ENCODE assay signal across 10 mouse cellular contexts in genomic region chr16:33529502-33530454, GRCm38 (mm10). TPM values are rescaled to one million over a fixed set of nuclear protein-coding genes. Genes with fewer than 3 reads are reported as not detected.
DNase-seq lines count a peak whose midpoint lies in the region; ATAC-seq lines count a peak whose summit lies in the region.
"Had no signal": no experiment of that assay in that cellular context is flagged by ENCODE, and none has a peak within 500 bp of the region (broad histone marks: within the 10 kb centered on the region; RNA-seq: fewer than 3 reads in every experiment).

No protein-coding gene starts in this region.

- no peak overlapping the region for H3K4me3 ChIP-seq in kidney, embryonic 14.5 days (ENCODE audit: low read length)
- no peak overlapping the region for H3K4me3 ChIP-seq in intestine, embryonic 15.5 days (replicated peaks)
- no peak overlapping the region for H3K4me3 ChIP-seq in stomach, embryonic 16.5 days (replicated peaks; ENCODE audit: low read length)
- H3K4me3 ChIP-seq: heart, embryonic 15.5 days had no signal

- no peak overlapping the region for H3K4me2 ChIP-seq in kidney, embryonic 14.5 days (replicated peaks; ENCODE audit: low read depth, low read length)
- H3K4me2 ChIP-seq in intestine, embryonic 15.5 days (replicated peaks): no peak overlapping the region
- no peak overlapping the region for H3K4me2 ChIP-seq in stomach, embryonic 16.5 days (ENCODE audit: low read depth, low read length)
- H3K4me2 ChIP-seq: heart, embryonic 15.5 days had no signal

- H3K27me3 ChIP-seq in kidney, embryonic 14.5 days (ENCODE audit: control insufficient read depth, insufficient read depth, low read length): no peaks in the 10 kb centered on the region
- H3K27me3 ChIP-seq in intestine, embryonic 15.5 days (replicated peaks): no peaks in the 10 kb centered on the region
- no peaks in the 10 kb centered on the region for H3K27me3 ChIP-seq in stomach, embryonic 16.5 days (ENCODE audit: control insufficient read depth, insufficient read depth, low read length)
- H3K27me3 ChIP-seq: heart, embryonic 15.5 days had no signal

- H3K36me3 ChIP-seq in kidney, embryonic 14.5 days (ENCODE audit: control insufficient read depth, insufficient read depth, low read length): no peaks in the 10 kb centered on the region
- no peaks in the 10 kb centered on the region for H3K36me3 ChIP-seq in intestine, embryonic 15.5 days
- H3K36me3 ChIP-seq in stomach, embryonic 16.5 days (ENCODE audit: control insufficient read depth, insufficient read depth, low read length): no peaks in the 10 kb centered on the region
- H3K36me3 ChIP-seq: heart, embryonic 15.5 days had no signal

- no peak for DNase-seq in kidney, adult 18-20 months
- DNase-seq in right cerebral cortex, postnatal 10 days (ENCODE audit: low spot score in 2 of 2): peak; percentile 47 to 53
- no peak for DNase-seq in right cerebral cortex, adult 18-20 months
- DNase-seq in layer of hippocampus, adult 8-10 months (ENCODE audit: low spot score in 2 of 2): no peak
- DNase-seq in right cerebral cortex, postnatal 14 days: no peak

- H3K9me3 ChIP-seq in kidney, embryonic 14.5 days (ENCODE audit: control insufficient read depth, low read length): peaks cover 7% of the 10 kb centered on the region; the same call in 1 of the 2 replicates
- H3K9me3 ChIP-seq in intestine, embryonic 15.5 days: no peaks in the 10 kb centered on the region
- no peaks in the 10 kb centered on the region; the same call in 1 of the 2 replicates for H3K9me3 ChIP-seq in stomach, embryonic 16.5 days (replicated peaks; ENCODE audit: control insufficient read depth, low read length)
- H3K9me3 ChIP-seq: heart, embryonic 15.5 days had no signal

- peak overlapping the region; percentile 70; the same call in 1 of the 2 replicates for H3K27ac ChIP-seq in kidney, embryonic 14.5 days (ENCODE audit: low read depth, low read length)
- H3K27ac ChIP-seq in intestine, embryonic 15.5 days: peak overlapping the region; percentile 17; the same call in 1 of the 2 replicates
- peak overlapping the region; percentile 48 for H3K27ac ChIP-seq in stomach, embryonic 16.5 days (ENCODE audit: low read length)
- H3K27ac ChIP-seq: heart, embryonic 15.5 days had no signal

- H3K4me1 ChIP-seq in kidney, embryonic 14.5 days (ENCODE audit: control insufficient read depth, insufficient read depth, low read length): peaks cover 11% of the 10 kb centered on the region; the same call in 1 of the 2 replicates
- peaks cover 7% of the 10 kb centered on the region for H3K4me1 ChIP-seq in intestine, embryonic 15.5 days (replicated peaks)
- H3K4me1 ChIP-seq in stomach, embryonic 16.5 days (ENCODE audit: control insufficient read depth, insufficient read depth, low read length): peaks cover 10% of the 10 kb centered on the region

- 66% methylated on average over 11 of the region's 11 CpGs for WGBS in kidney, embryonic 14.5 days
- 55% methylated on average over 11 of the region's 11 CpGs for WGBS in intestine, embryonic 15.5 days
- WGBS in stomach, embryonic 16.5 days: 53% methylated on average over 11 of the region's 11 CpGs

- ATAC-seq in kidney, embryonic 14.5 days (ENCODE audit: low FRiP score, low TSS enrichment): peak; percentile 59; the same call in 1 of the 2 replicates
- ATAC-seq in intestine, embryonic 15.5 days: peak; percentile 81
- peak; percentile 37; the same call in 1 of the 2 replicates for ATAC-seq in stomach, embryonic 16.5 days (ENCODE audit: insufficient read depth, low FRiP score)

- no peak overlapping the region for H3K9ac ChIP-seq in kidney, embryonic 14.5 days (ENCODE audit: low read depth, low read length)
- no peak overlapping the region for H3K9ac ChIP-seq in intestine, embryonic 15.5 days
- no peak overlapping the region for H3K9ac ChIP-seq in stomach, embryonic 16.5 days (ENCODE audit: low read length)
- H3K9ac ChIP-seq: heart, embryonic 15.5 days had no signal

RNA-seq across cellular contexts. Expression of gene Slc12a8, which starts 12.7 kb away (rescaled TPM):
- polyA plus RNA-seq in kidney, embryonic 14.5 days (2014; fragmentation: Nextera tagmentation; extraction: Ambion mirVana): 0.74 and 1.2 TPM in 2 replicates
- 6.2 and 7.2 TPM in 2 replicates for polyA plus RNA-seq in intestine, embryonic 15.5 days (2015; fragmentation: Nextera tagmentation; extraction: Ambion mirVana)
- 4.2 and 5.1 TPM in 2 replicates for polyA plus RNA-seq in stomach, embryonic 16.5 days (2015; fragmentation: Nextera tagmentation; extraction: Ambion mirVana)
- total RNA-seq in layer of hippocampus, adult 8-10 months (2022): 1 to 10 TPM in 1 of 4 experiments, under 1 TPM in 3; 0.68 to 1.7 (median 0.86) TPM
- total RNA-seq: megakaryocyte-erythroid progenitor cell, adult 5-6 weeks had no signal

Comparison
In these comparisons a context has a peak if more than half of its experiments do, and no peak if none do; other contexts are left out.
1. DNase-seq: peak in right cerebral cortex, postnatal 10 days (2 of 2); none in kidney, adult 18-20 months (single experiment), right cerebral cortex, adult 18-20 months (single experiment), layer of hippocampus, adult 8-10 months (0 of 2) and right cerebral cortex, postnatal 14 days (single experiment).
2. H3K27ac ChIP-seq: peak in every context shown above with its lines; median percentile 70 in kidney, embryonic 14.5 days; 48 in stomach, embryonic 16.5 days; 17 in intestine, embryonic 15.5 days.
3. Peak in every context shown above with its lines, with median percentiles within 50 percentile points of each other: ATAC-seq.